In genomic region chr3:57574885-57575659, GRCm38 (mm10) we compare ENCODE assay signal across 8 mouse cellular contexts. TPM values are rescaled to one million over a fixed set of nuclear protein-coding genes. Genes with fewer than 3 reads are reported as not detected.
DNase-seq lines count a peak whose midpoint lies in the region; ATAC-seq lines count a peak whose summit lies in the region.

No protein-coding gene starts in this region.

- under 1% methylated on average over 54 of the region's 59 CpGs for WGBS in embryonic facial prominence, embryonic 12.5 days
- WGBS in liver, embryonic 11.5 days = under 1% methylated on average over 56 of the region's 59 CpGs
- under 1% methylated on average over 59 of the region's 59 CpGs for WGBS in neural tube, embryonic 12.5 days

- peak overlapping the region; percentile 80 for H3K4me3 ChIP-seq in embryonic facial prominence, embryonic 12.5 days
- peak overlapping the region; percentile 75 for H3K4me3 ChIP-seq in liver, embryonic 11.5 days (ENCODE audit: low read depth, low read length)
- peak overlapping the region; percentile 78 for H3K4me3 ChIP-seq in neural tube, embryonic 12.5 days

- H3K27ac ChIP-seq in embryonic facial prominence, embryonic 12.5 days = peak overlapping the region; percentile 93
- H3K27ac ChIP-seq in liver, embryonic 11.5 days (ENCODE audit: low read depth, low read length) = peak overlapping the region; percentile 60; the same call in 1 of the 2 replicates
- peak overlapping the region; percentile 39 for H3K27ac ChIP-seq in neural tube, embryonic 12.5 days

- DNase-seq in lung, adult 18-20 months = peak; percentile 52 to 59
- no peak for DNase-seq in lung, postnatal 25 days (ENCODE audit: low spot score)
- peak; percentile 55 to 56 for DNase-seq in heart, adult 9 months (ENCODE audit: low spot score in 2 of 2)
- DNase-seq in kidney, adult 8-10 months = peak; percentile 62 to 65
- peak; percentile 56 for DNase-seq in liver, embryonic 11.5 days (ENCODE audit: low spot score)
- DNase-seq in urinary bladder, postnatal 25 days (ENCODE audit: low spot score) = peak; percentile 44

- peaks cover 19% of the 10 kb centered on the region for H3K4me1 ChIP-seq in embryonic facial prominence, embryonic 12.5 days
- H3K4me1 ChIP-seq in liver, embryonic 11.5 days (replicated peaks; ENCODE audit: control insufficient read depth, insufficient read depth, low read length) = peaks cover 3% of the 10 kb centered on the region
- H3K4me1 ChIP-seq in neural tube, embryonic 12.5 days = peaks cover 12% of the 10 kb centered on the region

- no peaks in the 10 kb centered on the region for H3K27me3 ChIP-seq in embryonic facial prominence, embryonic 12.5 days
- peaks cover 3% of the 10 kb centered on the region; the same call in 1 of the 2 replicates for H3K27me3 ChIP-seq in liver, embryonic 11.5 days (replicated peaks; ENCODE audit: control insufficient read depth, insufficient read depth, low read length)
- H3K27me3 ChIP-seq in neural tube, embryonic 12.5 days (replicated peaks) = no peaks in the 10 kb centered on the region

- peaks cover 1% of the 10 kb centered on the region; the same call in 1 of the 2 replicates for H3K36me3 ChIP-seq in embryonic facial prominence, embryonic 12.5 days
- H3K36me3 ChIP-seq in liver, embryonic 11.5 days (ENCODE audit: control insufficient read depth, insufficient read depth, low read length) = no peaks in the 10 kb centered on the region
- peaks cover 3% of the 10 kb centered on the region; the same call in 1 of the 2 replicates for H3K36me3 ChIP-seq in neural tube, embryonic 12.5 days

- H3K9me3 ChIP-seq in embryonic facial prominence, embryonic 12.5 days = no peaks in the 10 kb centered on the region
- no peaks in the 10 kb centered on the region for H3K9me3 ChIP-seq in liver, embryonic 11.5 days (ENCODE audit: control insufficient read depth, low read length)
- H3K9me3 ChIP-seq in neural tube, embryonic 12.5 days = no peaks in the 10 kb centered on the region

- H3K4me2 ChIP-seq in embryonic facial prominence, embryonic 12.5 days (replicated peaks) = peak overlapping the region; percentile 92
- H3K4me2 ChIP-seq in liver, embryonic 11.5 days = peak overlapping the region; percentile 91
- peak overlapping the region; percentile 91 for H3K4me2 ChIP-seq in neural tube, embryonic 12.5 days (replicated peaks)

- H3K9ac ChIP-seq in embryonic facial prominence, embryonic 12.5 days = peak overlapping the region; percentile 74
- peak overlapping the region; percentile 72 for H3K9ac ChIP-seq in liver, embryonic 11.5 days (ENCODE audit: low read depth, low read length)
- H3K9ac ChIP-seq in neural tube, embryonic 12.5 days = peak overlapping the region; percentile 82

- ATAC-seq in embryonic facial prominence, embryonic 12.5 days (ENCODE audit: insufficient number of reproducible peaks, insufficient read depth, low FRiP score, low TSS enrichment) = peak; percentile 62
- peak; percentile 52 for ATAC-seq in liver, embryonic 11.5 days (replicated peaks; ENCODE audit: low FRiP score)
- ATAC-seq in neural tube, embryonic 12.5 days (ENCODE audit: low FRiP score, low read depth) = peak; percentile 70

RNA-seq across cellular contexts. Expression of gene Wwtr1, which starts 0.6 kb away (rescaled TPM):
- polyA plus RNA-seq in embryonic facial prominence, embryonic 12.5 days (2016; fragmentation: Nextera tagmentation; extraction: Ambion mirVana) = 14.5 and 16.5 TPM in 2 replicates
- 3.9 and 5.1 TPM in 2 replicates for polyA plus RNA-seq in liver, embryonic 11.5 days (2014; fragmentation: Nextera tagmentation; extraction: Ambion mirVana)
- 11.0 and 12.9 TPM in 2 replicates for polyA plus RNA-seq in neural tube, embryonic 12.5 days (2016; fragmentation: Nextera tagmentation; extraction: Ambion mirVana)

Comparison
In these comparisons a context has a peak if more than half of its experiments do, and no peak if none do; other contexts are left out.
1. H3K27ac ChIP-seq: peak in every context shown above with its lines; median percentile 93 in embryonic facial prominence, embryonic 12.5 days; 60 in liver, embryonic 11.5 days; 39 in neural tube, embryonic 12.5 days.